Mouse (Mus musculus): ENCODE measurements around the gene Clmn. TPM values are rescaled to one million over a fixed set of nuclear protein-coding genes. Genes with fewer than 3 reads are reported as not detected.

The Clmn gene
- polyA plus RNA-seq, 2 experiments from 2014 or later: 0.04 TPM; not detected in 1

DNA sequence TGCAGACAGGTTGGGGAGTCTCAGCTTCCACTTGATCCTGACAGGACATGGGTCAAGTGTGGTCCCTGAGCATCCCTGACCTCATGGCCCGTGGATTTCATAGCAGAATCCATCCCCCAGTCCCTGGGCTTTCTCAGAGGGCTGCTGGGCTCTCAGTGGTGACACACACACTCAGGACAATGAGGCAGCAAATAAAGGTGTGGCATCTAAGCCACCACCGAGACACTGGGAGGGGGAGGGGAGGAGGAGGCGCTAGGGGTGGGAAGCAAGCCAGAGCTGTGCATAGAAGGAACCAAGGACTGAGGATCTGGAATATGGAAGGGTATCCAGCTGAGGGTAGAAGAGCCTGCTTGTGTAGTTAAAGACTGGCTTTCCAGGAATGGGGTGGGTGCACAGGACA, 11.2 kb upstream of the Clmn start:
- ATAC-seq: no peak

DNA sequence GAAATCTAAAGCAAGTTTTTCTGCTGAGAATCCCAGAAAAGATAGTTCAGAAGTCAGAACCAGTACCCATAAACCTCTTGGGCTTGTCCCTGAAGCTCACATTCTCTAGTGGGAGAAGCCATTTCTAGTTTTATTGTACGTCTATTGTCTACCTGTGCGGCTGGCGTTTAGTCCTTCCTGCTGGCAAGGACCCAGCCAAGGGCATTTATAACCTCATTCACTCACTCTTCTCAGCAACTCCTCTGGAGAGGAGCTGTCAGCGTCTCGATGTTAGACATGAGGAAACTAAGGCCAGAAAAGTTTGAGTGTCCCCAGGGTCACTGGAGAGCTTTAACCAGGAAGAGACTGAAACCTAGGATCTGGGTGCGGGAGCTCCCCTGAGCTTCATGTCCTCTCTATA, 7.1 kb upstream of the Clmn start:
- no peak for ATAC-seq

- no peak for ATAC-seq
Measured at GRCm38 (mm10) chr12:104869737-104870136, 4.9 kb upstream of the Clmn start.

DNA sequence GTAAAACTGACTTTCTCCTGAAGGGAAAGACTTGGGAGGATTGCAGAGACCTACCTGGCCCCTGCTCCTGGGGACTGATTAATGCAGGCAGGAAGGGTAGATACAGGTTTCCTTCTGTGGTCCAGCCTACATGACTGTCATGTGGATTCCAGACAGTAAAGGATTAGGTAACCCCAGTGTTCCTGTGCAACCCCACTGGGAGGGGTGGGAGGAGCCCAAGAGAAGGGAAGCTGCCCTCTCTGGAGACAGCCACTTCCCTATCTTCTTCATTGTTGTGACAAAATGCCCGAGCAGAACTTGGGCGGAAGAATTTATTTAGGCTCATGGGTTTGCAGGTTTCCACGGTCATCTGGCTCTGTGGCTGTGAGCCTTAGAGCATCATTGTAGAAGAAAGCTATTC, 3.6 kb upstream of the Clmn start:
- ATAC-seq: no peak

DNA sequence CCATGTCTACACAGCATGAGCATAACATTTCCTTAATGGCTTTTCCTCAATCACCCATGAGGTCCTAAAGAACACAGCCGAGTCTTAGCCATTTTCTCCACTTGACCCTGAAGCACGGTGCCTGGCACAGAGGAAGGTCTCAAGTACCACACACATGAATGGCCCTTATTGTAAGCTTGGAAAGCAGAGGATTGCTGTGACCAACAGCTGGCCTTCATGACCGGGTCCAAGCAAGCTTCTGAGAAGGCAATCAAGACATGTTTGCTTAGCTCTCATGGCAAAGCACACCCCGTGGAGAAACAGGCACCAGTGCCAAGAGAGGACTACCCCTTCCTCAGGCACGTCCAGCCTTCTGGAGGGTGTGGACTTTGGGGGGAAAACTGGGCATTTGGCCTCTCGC, 3.0 kb upstream of the Clmn start:
- no peak for ATAC-seq

GRCm38 (mm10) chr12:104865166-104865535, 275 bp upstream of the Clmn start:
- ATAC-seq: no peak

GRCm38 (mm10) chr12:104863653-104864052, 1.2 kb downstream of the Clmn start:
- ATAC-seq: no peak

- no peak for ATAC-seq
Measured at GRCm38 (mm10) chr12:104859140-104859539, 5.7 kb downstream of the Clmn start.

GRCm38 (mm10) chr12:104858732-104859131, 6.1 kb downstream of the Clmn start:
- ATAC-seq: no peak

DNA sequence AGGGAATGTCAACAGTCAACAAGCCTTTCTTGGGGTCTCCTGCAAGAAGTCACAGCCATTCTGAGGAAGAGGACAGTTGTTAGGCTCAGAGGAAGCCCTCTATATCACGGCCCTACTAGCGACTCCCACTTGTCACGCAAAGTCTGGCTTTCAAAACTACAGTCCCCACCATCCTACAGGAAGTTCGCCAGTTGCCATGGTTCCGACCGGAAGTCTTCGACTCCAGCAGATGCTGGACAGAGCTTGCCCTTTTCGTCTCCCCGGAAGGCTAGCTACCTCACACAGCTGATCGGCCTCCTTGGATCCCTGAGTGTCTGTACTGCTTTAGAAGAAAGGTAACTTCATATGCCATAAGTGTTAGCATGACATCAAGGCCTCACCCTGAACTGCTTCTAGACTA, 7.3 kb downstream of the Clmn start:
- ATAC-seq: no peak

DNA sequence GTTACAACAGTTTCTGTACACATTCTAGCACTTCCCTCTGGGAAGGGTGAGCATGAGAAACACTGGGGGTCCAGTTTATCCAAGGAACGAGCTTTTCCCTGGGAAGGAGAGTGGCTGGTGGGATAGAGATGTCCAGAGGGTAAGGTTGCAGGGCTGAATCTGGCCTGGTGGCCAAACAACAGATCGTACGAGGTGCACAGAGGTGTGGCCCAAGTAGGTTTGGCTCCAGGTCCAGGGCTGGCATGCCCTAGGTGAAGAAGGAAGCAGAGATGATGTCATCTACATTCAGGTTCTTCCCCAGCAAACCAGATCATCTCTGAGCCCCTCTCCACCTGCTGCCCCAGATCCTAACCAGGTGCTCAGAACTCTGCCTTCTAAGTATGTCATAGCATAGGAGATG, 8.3 kb downstream of the Clmn start:
- ATAC-seq: no peak

GRCm38 (mm10) chr12:104855548-104855947, 9.3 kb downstream of the Clmn start:
- ATAC-seq: no peak

GRCm38 (mm10) chr12:104854826-104855225, 10.1 kb downstream of the Clmn start:
- no peak for ATAC-seq

- ATAC-seq: no peak
Measured at GRCm38 (mm10) chr12:104853374-104853773, 11.5 kb downstream of the Clmn start.

DNA sequence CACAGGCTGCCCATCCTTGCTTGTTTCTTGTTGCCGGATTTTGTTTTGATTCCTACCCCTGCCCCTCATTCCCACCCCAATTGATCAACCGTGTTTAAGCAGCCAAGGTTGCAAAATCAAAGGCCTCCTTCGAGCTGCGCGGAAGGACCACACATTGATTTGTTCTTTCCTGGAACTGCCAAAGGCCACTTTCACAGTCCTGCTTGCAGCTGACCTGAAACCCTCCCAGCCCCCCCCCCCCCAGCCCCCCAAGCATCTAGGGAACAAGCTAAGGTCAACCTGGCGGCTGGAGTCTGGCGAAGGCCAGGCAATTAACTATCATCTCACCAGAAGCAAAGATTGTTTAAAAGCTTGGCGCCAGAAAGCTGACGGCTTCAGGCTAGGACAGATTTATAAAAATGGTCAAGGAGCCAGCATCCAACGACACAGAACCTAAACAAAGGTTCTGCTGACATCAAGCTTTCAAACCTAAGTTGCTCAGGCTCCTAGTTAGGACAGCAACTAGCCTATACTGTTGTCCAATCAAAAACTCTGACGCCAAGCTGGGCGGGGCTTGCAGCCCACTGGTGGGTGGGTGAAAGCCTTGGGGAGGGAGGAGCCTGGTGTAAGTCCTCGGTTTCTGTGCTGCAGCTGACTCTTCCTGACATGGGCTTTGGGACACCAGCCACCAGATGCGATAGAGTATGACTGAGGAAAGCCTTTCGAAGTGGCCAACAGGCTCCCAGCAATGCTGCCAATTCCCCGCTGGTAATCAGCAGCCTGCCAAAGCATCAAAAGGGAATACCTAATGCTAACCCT, 13.0 kb downstream of the Clmn start:
- ATAC-seq: no peak

DNA sequence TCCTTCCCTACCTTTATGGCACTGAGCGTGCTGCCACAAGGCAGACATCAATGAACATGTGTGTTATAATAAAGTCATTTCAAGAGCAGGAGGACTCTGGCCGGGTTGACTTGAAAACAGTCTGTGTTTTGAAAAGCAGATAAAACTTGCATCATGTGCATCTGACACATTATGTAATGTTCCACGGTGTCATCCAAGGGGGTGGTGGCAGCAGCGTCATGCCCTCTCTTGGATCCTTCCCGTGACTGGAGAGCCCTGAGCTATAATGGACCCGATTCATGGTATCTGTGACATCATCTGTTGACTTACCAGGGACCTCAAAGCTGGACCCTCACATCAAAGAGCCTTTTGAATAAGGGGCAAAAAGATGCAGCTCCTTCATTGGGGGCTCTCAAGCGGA, 14.8 kb downstream of the Clmn start:
- ATAC-seq: no peak

- no peak for ATAC-seq
Measured at GRCm38 (mm10) chr12:104848667-104849066, 16.2 kb downstream of the Clmn start.

- ATAC-seq: no peak
Measured at GRCm38 (mm10) chr12:104847227-104847626, 17.6 kb downstream of the Clmn start.

- ATAC-seq: no peak
Measured at GRCm38 (mm10) chr12:104845707-104846106, 19.2 kb downstream of the Clmn start.

- ATAC-seq: no peak
Measured at GRCm38 (mm10) chr12:104844989-104845388, 19.9 kb downstream of the Clmn start.

DNA sequence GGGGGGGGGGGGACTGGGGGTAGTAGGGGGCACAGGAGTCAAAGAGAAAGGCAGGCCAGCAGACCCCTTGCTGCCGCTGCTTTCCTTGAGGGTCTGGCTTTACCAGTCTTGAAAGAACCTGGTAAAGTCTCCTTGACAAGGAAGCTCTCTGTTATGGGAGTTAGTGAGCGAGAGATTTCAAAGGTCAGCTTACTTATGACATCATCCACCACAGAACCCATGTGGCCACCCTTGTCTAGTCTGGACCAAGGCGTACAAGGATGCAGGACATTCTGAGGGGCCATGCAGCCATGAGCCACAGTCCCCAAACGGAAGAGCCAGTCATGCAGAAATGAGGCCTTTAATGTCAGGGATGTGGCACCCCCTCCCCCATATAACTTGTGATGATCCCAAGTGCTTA, 20.6 kb downstream of the Clmn start:
- no peak for ATAC-seq

DNA sequence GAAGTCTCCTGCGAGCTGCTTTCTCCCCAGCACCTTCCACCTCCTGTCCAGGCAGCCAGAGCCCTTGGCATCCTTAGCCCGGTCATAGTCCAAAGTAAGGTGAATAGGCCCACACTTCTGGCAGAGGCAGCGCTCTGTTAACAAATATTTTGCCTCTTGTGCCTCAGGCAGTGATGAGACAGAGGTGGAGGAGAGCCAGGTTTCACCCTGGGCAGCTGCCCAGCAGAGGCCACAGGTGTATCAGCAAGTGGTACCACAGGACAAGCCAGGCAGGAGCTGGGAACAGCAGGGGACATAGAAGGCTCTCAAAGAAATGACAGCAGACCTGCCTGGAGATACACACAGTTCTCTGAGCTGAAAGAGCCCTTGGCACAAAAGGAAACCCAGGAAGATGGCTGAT, 23.6 kb downstream of the Clmn start:
- no peak for ATAC-seq

- ATAC-seq: no peak
Measured at GRCm38 (mm10) chr12:104838987-104839386, 25.9 kb downstream of the Clmn start.

- no peak for ATAC-seq
Measured at GRCm38 (mm10) chr12:104838462-104838861, 26.4 kb downstream of the Clmn start.

- no peak for ATAC-seq
Measured at GRCm38 (mm10) chr12:104837957-104838401, 26.9 kb downstream of the Clmn start.

All from activated CD4-positive, CD25-positive, alpha-beta regulatory T cell, adult 4 months (primary cell).